Mouse (Mus musculus): ENCODE measurements around the gene Krt20. TPM values are rescaled to one million over a fixed set of nuclear protein-coding genes. Genes with fewer than 3 reads are reported as not detected.
A peak's percentile ranks its signal among the peaks of the same experiment; 100 is the strongest.

Krt20 gene
- polyA plus RNA-seq, 1 experiment from 2014 or later, result 101 TPM

DNA sequence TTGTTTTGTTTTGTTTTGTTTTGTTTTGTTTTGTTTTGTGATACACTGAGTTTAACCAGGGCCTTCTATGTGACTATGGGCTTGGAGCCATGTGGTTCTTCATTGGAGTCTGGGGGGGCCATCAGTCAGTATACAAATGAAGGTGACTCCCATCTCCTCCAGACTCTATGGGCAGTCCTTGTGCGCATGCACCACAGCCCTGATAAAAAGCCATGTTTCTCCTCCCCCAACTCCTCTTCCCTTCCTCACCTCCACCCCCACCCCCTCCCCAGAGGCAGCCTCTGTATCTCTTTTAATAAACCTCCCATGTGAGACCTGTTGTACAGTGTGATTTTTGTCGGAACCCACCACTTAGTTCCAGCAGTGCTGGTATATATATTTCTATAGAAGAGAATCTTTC lies 41.3 kb downstream of the Krt20 start:
- no peaks in the 10 kb centered on the region for H3K27me3 ChIP-seq (replicated peaks; ENCODE audit: control insufficient read depth, insufficient read depth, low read length)
- 86% methylated on average over 2 of the region's 2 CpGs for WGBS
- H3K9me3 ChIP-seq (ENCODE audit: control insufficient read depth, low read length), result no peaks in the 10 kb centered on the region
- no peak overlapping the region for H3K27ac ChIP-seq (ENCODE audit: low read length)
- H3K9ac ChIP-seq (ENCODE audit: low read depth, low read length), result no peak overlapping the region
- H3K36me3 ChIP-seq (ENCODE audit: control insufficient read depth, insufficient read depth, low read length), result no peaks in the 10 kb centered on the region
- ATAC-seq, result no peak
- H3K4me3 ChIP-seq (ENCODE audit: low read length), result no peak overlapping the region
- H3K4me1 ChIP-seq (ENCODE audit: control insufficient read depth, insufficient read depth, low read length), result no peaks in the 10 kb centered on the region
- H3K4me2 ChIP-seq (ENCODE audit: low read depth, low read length), result no peak overlapping the region

DNA sequence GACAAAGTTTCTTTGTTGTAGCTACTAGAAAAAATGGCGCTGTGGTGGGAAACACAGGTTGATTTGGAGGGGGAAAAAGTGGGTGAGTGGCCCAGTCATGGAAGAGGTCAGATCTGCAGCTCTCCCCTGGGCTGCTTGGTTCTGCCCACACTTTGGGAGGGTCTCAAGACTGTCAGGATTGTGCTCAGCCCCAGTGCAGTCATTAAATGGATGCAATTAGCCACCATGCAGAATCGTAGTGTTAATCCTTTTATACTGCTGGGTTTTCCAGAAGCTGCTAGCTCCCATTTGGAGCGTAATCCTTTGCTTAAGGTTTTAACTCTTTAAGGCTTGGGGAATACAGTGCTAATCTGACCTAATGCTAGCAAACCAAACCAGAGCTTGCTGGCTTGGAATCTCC lies 41.9 kb downstream of the Krt20 start:
- Histone ChIP-seq H3K9me3 (ENCODE audit: control insufficient read depth, low read length) (no peaks in the 10 kb centered on the region), H3K27ac (ENCODE audit: low read length) (no peak overlapping the region), H3K9ac (ENCODE audit: low read depth, low read length) (no peak overlapping the region), H3K27me3 (replicated peaks; ENCODE audit: control insufficient read depth, insufficient read depth, low read length) (no peaks in the 10 kb centered on the region), H3K4me3 (ENCODE audit: low read length) (no peak overlapping the region), H3K4me2 (ENCODE audit: low read depth, low read length) (no peak overlapping the region), H3K36me3 (ENCODE audit: control insufficient read depth, insufficient read depth, low read length) (no peaks in the 10 kb centered on the region), H3K4me1 (ENCODE audit: control insufficient read depth, insufficient read depth, low read length) (no peaks in the 10 kb centered on the region)
- 44% methylated on average over 3 of the region's 3 CpGs for WGBS
- ATAC-seq, result no peak

DNA sequence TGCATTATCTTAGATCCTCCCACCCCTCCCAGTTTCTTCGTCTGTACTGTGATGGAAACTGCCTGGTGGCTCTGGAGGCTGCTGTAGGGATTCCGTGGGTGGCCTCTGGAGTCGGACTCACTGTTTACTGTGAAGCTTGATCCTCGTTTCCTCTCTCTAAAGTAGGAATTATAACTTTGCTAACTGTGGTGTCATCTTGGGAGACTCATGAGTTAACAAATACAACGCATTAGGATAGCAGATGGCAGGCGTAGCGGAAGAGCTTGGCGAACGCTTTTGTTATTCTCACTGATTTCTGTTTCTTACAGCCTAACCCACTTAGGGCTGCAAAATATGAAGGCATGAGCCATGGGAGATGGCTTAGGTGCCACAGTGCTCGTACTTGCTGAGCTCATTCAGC lies 45.5 kb downstream of the Krt20 start:
- peak overlapping the region; percentile 66 for H3K27ac ChIP-seq (ENCODE audit: low read length)

DNA sequence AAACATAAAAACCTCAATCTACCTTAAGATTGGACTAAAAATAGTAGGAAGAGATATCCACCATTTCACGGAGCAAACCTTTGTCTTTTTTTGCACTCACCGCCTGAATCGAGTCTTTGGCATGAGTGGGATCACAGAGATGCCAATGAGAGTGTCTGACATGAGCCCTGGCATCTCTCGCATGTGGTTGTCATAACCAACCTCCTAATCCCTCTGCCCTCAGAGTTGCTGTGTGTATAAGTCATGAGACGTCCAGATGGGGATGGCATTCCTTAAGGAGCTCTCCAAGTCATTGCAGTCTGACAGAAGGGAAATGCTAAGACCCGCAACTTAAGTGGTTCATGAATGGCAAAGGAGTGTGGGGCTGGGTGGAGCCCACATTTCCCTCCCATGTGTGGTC lies 46.6 kb downstream of the Krt20 start:
- Histone ChIP-seq H3K4me2 (ENCODE audit: low read depth, low read length) (no peak overlapping the region), H3K27me3 (replicated peaks; ENCODE audit: control insufficient read depth, insufficient read depth, low read length) (no peaks in the 10 kb centered on the region), H3K4me3 (ENCODE audit: low read length) (no peak overlapping the region), H3K36me3 (ENCODE audit: control insufficient read depth, insufficient read depth, low read length) (no peaks in the 10 kb centered on the region), H3K27ac (ENCODE audit: low read length) (no peak overlapping the region), H3K9ac (ENCODE audit: low read depth, low read length) (no peak overlapping the region), H3K9me3 (ENCODE audit: control insufficient read depth, low read length) (no peaks in the 10 kb centered on the region), H3K4me1 (ENCODE audit: control insufficient read depth, insufficient read depth, low read length) (peaks cover 3% of the 10 kb centered on the region; the same call in 1 of the 2 replicates)
- WGBS, result 76% methylated on average over 6 of the region's 6 CpGs
- no peak for ATAC-seq

More for the DNA sequence above, 45.5 kb downstream of the Krt20 start:
- Histone ChIP-seq H3K9me3 (ENCODE audit: control insufficient read depth, low read length) (no peaks in the 10 kb centered on the region), H3K4me1 (ENCODE audit: control insufficient read depth, insufficient read depth, low read length) (0 out of 2 replicates have a peak, but pooled peaks cover 3% of the 10 kb centered on the region), H3K27me3 (replicated peaks; ENCODE audit: control insufficient read depth, insufficient read depth, low read length) (no peaks in the 10 kb centered on the region), H3K4me2 (ENCODE audit: low read depth, low read length) (0 out of 2 replicates have a peak overlapping the region, but pooled peaks have one; percentile 5), H3K4me3 (ENCODE audit: low read length) (no peak overlapping the region), H3K36me3 (ENCODE audit: control insufficient read depth, insufficient read depth, low read length) (no peaks in the 10 kb centered on the region), H3K9ac (ENCODE audit: low read depth, low read length) (no peak overlapping the region)
- 62% methylated on average over 10 of the region's 10 CpGs for WGBS
- ATAC-seq, result peak; percentile 23; the same call in 1 of the 2 replicates

DNA sequence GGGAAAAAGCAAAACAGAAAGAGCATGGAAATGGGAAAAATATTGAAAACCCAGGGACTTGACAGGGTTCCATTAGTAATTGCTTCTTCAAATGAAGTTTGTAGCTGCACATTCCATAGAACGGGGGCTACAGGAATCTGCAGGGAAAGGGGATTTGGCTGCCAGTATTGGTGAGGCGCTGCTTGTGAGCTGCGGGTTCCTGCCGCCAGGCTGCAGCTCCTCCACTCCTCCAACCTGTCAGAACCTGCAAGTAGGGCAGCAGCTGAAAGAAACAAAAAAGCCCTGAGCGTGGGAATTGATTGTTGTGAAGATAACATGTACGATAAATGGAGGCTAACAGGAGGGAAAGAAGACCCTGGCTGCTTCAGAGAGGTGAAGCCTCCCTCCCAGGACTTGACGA lies 47.1 kb downstream of the Krt20 start:
- Histone ChIP-seq H3K4me3 (ENCODE audit: low read length) (no peak overlapping the region), H3K36me3 (ENCODE audit: control insufficient read depth, insufficient read depth, low read length) (no peaks in the 10 kb centered on the region), H3K4me2 (ENCODE audit: low read depth, low read length) (no peak overlapping the region), H3K27ac (ENCODE audit: low read length) (no peak overlapping the region), H3K27me3 (replicated peaks; ENCODE audit: control insufficient read depth, insufficient read depth, low read length) (no peaks in the 10 kb centered on the region), H3K9me3 (ENCODE audit: control insufficient read depth, low read length) (no peaks in the 10 kb centered on the region), H3K4me1 (ENCODE audit: control insufficient read depth, insufficient read depth, low read length) (peaks cover 3% of the 10 kb centered on the region; the same call in 1 of the 2 replicates), H3K9ac (ENCODE audit: low read depth, low read length) (no peak overlapping the region)
- 75% methylated on average over 7 of the region's 7 CpGs for WGBS
- ATAC-seq, result no peak

DNA sequence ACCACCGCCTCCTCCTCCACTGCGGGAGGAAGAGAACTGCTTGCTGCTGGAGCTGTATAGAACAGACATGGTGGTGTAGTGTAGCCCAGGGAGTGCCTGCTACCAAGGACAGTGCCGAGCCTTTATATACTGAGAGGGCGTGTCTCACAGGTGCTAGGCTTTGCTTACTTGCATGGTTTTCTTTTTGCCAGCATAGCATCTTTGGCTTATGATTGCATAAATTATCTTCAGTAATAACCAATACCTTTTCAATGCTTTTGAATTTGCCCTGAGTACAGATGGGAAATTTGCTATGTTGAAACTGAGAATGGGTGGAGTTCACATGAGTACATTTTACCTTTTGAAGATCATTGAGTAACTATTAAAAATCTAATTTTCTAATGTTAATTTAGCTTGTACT lies 48.7 kb downstream of the Krt20 start, which contains the start of gene Krt10:
TSS of gene Krt10 (minus strand) at position 101 of the 400 bp plus-strand sequence.
- WGBS, result 85% methylated on average over 4 of the region's 4 CpGs
- Histone ChIP-seq H3K4me2 (ENCODE audit: low read depth, low read length) (no peak within 1 kb of the TSS), H3K27me3 (replicated peaks; ENCODE audit: control insufficient read depth, insufficient read depth, low read length) (no peaks in the 10 kb centered on the region), H3K4me3 (ENCODE audit: low read length) (no peak within 1 kb of the TSS), H3K36me3 (ENCODE audit: control insufficient read depth, insufficient read depth, low read length) (no peaks in the 10 kb centered on the region), H3K9ac (ENCODE audit: low read depth, low read length) (no peak within 1 kb of the TSS), H3K4me1 (ENCODE audit: control insufficient read depth, insufficient read depth, low read length) (peaks cover 3% of the 10 kb centered on the region; the same call in 1 of the 2 replicates), H3K9me3 (ENCODE audit: control insufficient read depth, low read length) (no peaks in the 10 kb centered on the region), H3K27ac (ENCODE audit: low read length) (no peak within 1 kb of the TSS)
- no peak for ATAC-seq

DNA sequence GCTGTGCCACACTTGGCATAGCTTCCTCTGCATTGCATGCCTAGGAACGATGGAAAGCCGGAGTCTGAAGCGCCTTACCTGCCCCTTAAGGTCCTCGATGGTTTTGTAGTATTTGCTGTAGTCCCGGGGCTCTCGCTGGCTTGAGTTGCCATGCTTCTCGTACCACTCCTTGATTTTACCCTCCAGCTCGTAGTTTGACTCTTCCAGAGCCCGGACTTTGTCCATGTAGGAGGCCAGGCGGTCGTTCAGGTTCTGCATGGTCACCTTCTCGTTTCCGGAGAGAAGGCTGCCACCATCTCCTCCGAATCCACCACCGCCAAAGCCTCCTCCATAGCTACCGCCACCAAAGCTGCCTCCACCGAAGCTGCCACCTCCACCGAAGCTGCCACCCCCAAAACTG lies 49.3 kb downstream of the Krt20 start:
- H3K9ac ChIP-seq (ENCODE audit: low read depth, low read length), result no peak overlapping the region
- no peak overlapping the region for H3K4me3 ChIP-seq (ENCODE audit: low read length)
- no peaks in the 10 kb centered on the region for H3K9me3 ChIP-seq (ENCODE audit: control insufficient read depth, low read length)
- WGBS, result 89% methylated on average over 18 of the region's 18 CpGs
- H3K27ac ChIP-seq (ENCODE audit: low read length), result no peak overlapping the region
- no peaks in the 10 kb centered on the region for H3K36me3 ChIP-seq (ENCODE audit: control insufficient read depth, insufficient read depth, low read length)
- ATAC-seq, result no peak
- H3K27me3 ChIP-seq (replicated peaks; ENCODE audit: control insufficient read depth, insufficient read depth, low read length), result no peaks in the 10 kb centered on the region
- peaks cover 3% of the 10 kb centered on the region; the same call in 1 of the 2 replicates for H3K4me1 ChIP-seq (ENCODE audit: control insufficient read depth, insufficient read depth, low read length)
- no peak overlapping the region for H3K4me2 ChIP-seq (ENCODE audit: low read depth, low read length)

DNA sequence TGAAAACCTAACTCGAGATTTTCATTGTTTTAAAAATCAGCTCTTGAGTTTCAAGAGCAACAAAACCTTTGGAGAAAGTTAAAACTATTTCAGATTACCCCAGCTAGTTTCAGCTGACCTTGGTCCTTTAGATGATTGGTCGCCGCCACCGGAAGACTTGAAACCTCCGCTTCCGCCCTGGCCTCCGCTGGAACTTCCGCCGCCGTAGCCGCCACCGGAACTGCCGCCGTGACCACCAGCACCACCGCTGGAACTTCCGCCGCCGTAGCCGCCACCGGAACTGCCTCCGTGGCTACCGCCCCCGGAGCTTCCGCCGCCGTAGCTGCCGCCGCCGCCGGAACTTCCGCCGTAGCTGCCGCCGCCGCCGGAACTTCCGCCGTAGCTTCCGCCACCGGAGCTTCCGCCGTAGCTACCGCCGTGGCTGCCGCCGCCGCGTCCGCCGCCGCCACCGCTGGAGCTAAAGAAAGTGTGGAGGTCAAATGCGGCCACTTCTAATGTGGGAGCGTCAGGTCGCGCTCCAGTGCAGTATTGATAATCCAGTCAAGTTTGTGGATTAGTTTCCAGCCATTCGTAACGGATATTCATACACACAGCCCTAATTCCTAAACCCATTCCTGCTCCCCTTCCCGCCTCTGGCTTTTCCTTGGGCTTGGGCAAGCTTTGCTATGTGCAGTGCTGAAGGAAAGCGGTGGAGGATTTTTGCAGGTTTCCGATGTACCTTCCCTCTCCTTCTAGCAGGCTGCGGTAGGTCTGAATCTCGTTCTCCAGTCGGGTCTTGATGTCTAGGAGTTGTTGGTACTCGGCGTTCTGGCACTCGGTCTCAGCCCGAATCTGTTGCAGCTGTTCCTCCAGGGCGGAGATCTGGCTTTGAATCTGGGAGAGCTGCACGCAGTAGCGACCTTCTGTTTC lies 51.9 kb downstream of the Krt20 start:
- Histone ChIP-seq H3K27me3 (replicated peaks; ENCODE audit: control insufficient read depth, insufficient read depth, low read length) (no peaks in the 10 kb centered on the region), H3K4me2 (ENCODE audit: low read depth, low read length) (peak overlapping the region; percentile 65), H3K9me3 (ENCODE audit: control insufficient read depth, low read length) (no peaks in the 10 kb centered on the region), H3K36me3 (ENCODE audit: control insufficient read depth, insufficient read depth, low read length) (no peaks in the 10 kb centered on the region), H3K4me3 (ENCODE audit: low read length) (peak overlapping the region; percentile 56), H3K27ac (ENCODE audit: low read length) (peak overlapping the region; percentile 99), H3K4me1 (ENCODE audit: control insufficient read depth, insufficient read depth, low read length) (peaks cover 3% of the 10 kb centered on the region; the same call in 1 of the 2 replicates), H3K9ac (ENCODE audit: low read depth, low read length) (peak overlapping the region; percentile 78)
- under 1% methylated on average over 71 of the region's 71 CpGs for WGBS
- peak; percentile 93 for ATAC-seq

DNA sequence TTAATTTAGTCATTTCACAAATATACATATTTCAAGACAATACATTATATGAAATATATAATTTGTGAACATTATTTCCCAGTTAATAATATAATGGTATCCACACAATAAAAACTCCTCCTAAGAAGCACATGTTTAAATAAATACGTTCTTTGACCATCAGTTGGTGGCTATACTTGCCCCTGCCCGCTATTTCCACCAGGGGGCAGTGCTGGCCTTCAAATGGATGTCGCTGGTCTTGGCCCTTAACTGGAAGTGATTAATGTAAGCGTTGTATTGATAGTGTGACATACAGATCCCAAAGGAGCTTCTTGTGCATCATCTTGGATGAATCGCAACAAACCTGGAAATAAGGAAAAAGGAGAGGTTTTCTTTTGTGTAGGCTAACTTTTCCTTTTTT lies 58.4 kb downstream of the Krt20 start:
- Histone ChIP-seq H3K4me2 (ENCODE audit: low read depth, low read length) (no peak overlapping the region), H3K27me3 (replicated peaks; ENCODE audit: control insufficient read depth, insufficient read depth, low read length) (no peaks in the 10 kb centered on the region; the same call in 1 of the 2 replicates), H3K4me3 (ENCODE audit: low read length) (no peak overlapping the region), H3K9me3 (ENCODE audit: control insufficient read depth, low read length) (no peaks in the 10 kb centered on the region), H3K36me3 (ENCODE audit: control insufficient read depth, insufficient read depth, low read length) (no peaks in the 10 kb centered on the region), H3K27ac (ENCODE audit: low read length) (no peak overlapping the region), H3K4me1 (ENCODE audit: control insufficient read depth, insufficient read depth, low read length) (no peaks in the 10 kb centered on the region), H3K9ac (ENCODE audit: low read depth, low read length) (no peak overlapping the region)
- ATAC-seq, result no peak
- 16% methylated on average over 5 of the region's 5 CpGs for WGBS
